Mouse (Mus musculus): ENCODE measurements around the gene Zfp747. TPM values are rescaled to one million over a fixed set of nuclear protein-coding genes. Genes with fewer than 3 reads are reported as not detected.
"Not testable (repeated sequence)": the region's sequence is repeated elsewhere in the genome, so short reads cannot be mapped to it uniquely, and the experiment has no call there.

Zfp747 gene
- polyA plus RNA-seq, 1 experiment from 2014 or later, result 9.1 TPM

DNA sequence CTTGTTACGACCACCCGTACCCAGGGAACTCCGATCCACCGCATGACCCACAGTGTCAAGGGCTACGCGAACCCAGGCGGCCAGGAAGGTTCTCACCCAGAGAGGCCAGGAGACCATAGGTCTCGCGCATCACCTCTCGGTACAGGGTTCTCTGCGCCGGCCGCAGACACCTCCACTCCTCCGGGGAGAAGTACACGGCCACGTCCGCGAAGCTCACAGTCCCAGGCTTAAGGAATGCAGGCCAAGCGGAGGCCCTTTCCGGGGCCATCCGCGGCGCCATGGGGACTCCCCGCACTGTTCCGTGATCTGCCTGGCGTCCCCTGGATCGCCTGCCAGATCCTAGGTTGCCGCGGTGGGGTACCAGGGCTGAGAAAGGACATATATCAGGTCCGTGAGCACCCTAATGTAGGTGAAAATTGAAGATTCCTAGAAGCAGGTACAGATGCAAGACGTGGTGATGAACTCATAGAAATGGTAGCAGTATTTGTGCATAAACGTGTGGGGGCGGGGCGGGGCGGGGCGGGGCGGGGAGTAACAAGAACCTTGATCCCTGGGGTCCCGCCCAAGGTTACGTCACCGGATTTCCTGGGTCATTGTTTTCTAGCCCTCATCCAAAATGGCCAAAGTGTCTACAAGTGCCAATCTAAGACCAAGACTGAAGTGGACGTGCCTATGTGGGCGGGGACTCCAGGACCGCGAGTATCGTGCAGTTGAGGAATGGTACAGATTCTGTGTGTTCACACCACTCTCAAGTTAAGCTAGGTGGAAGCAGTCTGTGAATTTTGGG is 17.5 kb upstream of the Zfp747 start, which contains the start of gene E430018J23Rik:
Gene E430018J23Rik, minus strand, starts transcription at position 473 of the 787 bp plus-strand sequence.
- ATAC-seq (ENCODE audit: low FRiP score), result peak; percentile 95
- Histone ChIP-seq H3K27ac (peak within 1 kb of the TSS; percentile 75), H3K4me3 (replicated peaks) (peak within 1 kb of the TSS; percentile 70), H3K27me3 (peaks cover 3% of the 10 kb centered on the region; the same call in 1 of the 2 replicates), H3K36me3 (replicated peaks) (peaks cover 14% of the 10 kb centered on the region), H3K9me3 (no peaks in the 10 kb centered on the region), H3K4me2 (peak within 1 kb of the TSS; percentile 79), H3K9ac (peak within 1 kb of the TSS; percentile 86), H3K4me1 (peaks cover 15% of the 10 kb centered on the region)
- 2% methylated on average over 45 of the region's 45 CpGs for WGBS

DNA sequence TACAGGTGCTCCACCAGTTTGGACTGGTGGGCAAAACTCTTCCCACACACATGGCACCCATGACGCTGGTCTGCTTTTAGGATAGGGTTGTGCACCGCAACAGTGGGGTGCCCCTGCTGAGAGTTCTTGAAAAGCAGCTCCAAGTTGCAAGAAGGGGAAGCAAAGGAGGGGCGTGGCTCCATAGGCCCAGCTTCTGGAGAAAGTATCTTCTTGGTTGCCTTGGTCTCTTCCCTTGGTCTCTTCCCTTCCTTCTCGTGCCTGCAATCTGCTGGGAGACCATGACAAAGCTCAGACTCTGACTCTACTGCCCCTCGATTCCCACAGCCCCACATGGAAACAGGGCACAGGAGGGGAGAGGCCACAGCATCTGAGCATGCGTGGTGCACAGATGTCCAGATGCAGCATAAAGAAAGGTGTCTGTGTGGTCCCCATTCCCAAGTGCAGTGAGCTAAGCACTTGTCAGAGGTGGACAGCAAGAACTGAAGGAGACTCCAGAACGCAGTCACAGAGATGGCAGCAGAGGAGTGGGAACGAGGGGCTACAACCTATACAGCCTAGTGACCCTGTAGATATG is 16.5 kb upstream of the Zfp747 start:
- no peak overlapping the region for H3K27ac ChIP-seq
- H3K9me3 ChIP-seq, result no peaks in the 10 kb centered on the region
- H3K4me1 ChIP-seq, result peaks cover 15% of the 10 kb centered on the region
- peak overlapping the region; percentile 86; the same call in 1 of the 2 replicates for H3K9ac ChIP-seq
- ATAC-seq (ENCODE audit: low FRiP score), result no peak
- peak overlapping the region; percentile 79 for H3K4me2 ChIP-seq
- no peaks in the 10 kb centered on the region; the same call in 1 of the 2 replicates for H3K27me3 ChIP-seq
- WGBS, result 82% methylated on average over 8 of the region's 8 CpGs
- H3K36me3 ChIP-seq (replicated peaks), result peaks cover 14% of the 10 kb centered on the region
- H3K4me3 ChIP-seq (replicated peaks), result peak overlapping the region; percentile 70

DNA sequence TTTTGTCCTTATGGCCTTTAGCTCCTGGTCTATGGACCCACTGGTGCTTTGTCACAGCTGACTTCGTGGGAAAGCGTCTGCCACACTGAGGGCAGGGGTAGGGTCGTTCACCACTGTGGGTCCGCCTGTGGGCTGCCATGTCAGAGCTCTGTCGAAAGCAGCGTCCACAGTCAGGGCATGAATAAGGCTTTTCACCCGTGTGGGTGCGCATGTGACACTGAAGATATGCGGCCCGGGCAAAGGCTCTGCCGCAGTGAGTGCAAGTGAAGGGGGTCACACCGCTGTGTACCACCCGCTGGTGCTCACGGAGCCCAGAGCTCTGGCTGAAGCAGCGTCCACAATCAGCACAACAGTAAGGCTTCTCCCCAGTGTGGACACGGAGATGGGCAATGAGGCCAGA is 15.7 kb upstream of the Zfp747 start:
- 94% methylated on average over 16 of the region's 16 CpGs for whole genome bisulfite sequencing
- H3K9ac ChIP-seq, result no peak overlapping the region

DNA sequence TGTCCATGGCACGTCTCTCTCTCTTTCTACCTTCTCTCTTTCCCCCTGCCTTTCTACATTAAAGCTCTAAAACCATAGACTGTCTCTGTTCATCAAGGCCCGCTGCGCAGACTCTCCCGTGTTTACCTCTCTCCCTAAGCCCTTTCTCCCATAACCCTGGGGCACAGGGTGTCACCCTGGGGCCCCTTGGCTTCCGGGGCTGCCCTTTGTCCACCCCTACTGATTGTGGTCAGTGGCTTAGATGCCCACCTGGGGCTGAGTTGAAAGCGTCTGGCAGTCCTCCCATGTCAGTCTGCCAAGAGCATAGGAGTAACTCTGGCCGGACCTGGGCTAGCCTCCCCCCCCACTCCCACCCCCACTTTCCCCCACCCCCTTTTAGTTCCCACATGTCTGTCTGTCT is 14.5 kb upstream of the Zfp747 start:
- H3K4me2 ChIP-seq, result no peak overlapping the region
- peaks cover 22% of the 10 kb centered on the region for H3K4me1 ChIP-seq
- H3K9ac ChIP-seq, result no peak overlapping the region
- no peak overlapping the region for H3K27ac ChIP-seq
- no peak for ATAC-seq (ENCODE audit: low FRiP score)
- no peak overlapping the region for H3K4me3 ChIP-seq (replicated peaks)
- WGBS, result 81% methylated on average over 7 of the region's 7 CpGs
- H3K9me3 ChIP-seq, result no peaks in the 10 kb centered on the region
- H3K36me3 ChIP-seq (replicated peaks), result peaks cover 15% of the 10 kb centered on the region
- H3K27me3 ChIP-seq, result no peaks in the 10 kb centered on the region

More for the DNA sequence above, 15.7 kb upstream of the Zfp747 start:
- Histone ChIP-seq H3K9me3 (no peaks in the 10 kb centered on the region), H3K27ac (no peak overlapping the region), H3K36me3 (replicated peaks) (peaks cover 14% of the 10 kb centered on the region), H3K4me3 (replicated peaks) (no peak overlapping the region), H3K27me3 (no peaks in the 10 kb centered on the region; the same call in 1 of the 2 replicates), H3K4me2 (no peak overlapping the region), H3K4me1 (peaks cover 16% of the 10 kb centered on the region)
- ATAC-seq (ENCODE audit: low FRiP score), result no peak

DNA sequence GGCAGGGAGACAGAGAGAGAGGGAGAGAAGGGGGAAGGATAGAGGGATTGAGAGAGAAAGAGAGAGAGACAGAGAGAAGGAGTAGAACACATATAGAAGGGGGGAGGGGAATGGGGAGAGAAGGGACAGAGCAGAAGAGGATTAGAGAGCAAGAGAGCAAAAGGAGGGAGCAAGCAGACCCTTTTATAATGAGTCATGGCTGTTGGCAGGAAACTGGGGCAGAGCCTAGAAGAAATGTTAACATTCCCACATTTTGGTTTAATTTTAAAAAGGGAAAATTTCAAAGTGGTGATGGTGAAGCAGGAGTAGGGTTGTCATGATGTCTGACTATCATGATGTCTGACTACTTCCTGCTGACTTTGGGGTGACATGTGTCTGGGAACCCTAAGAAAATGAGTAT is 12.4 kb upstream of the Zfp747 start:
- H3K4me3 ChIP-seq (replicated peaks); H3K9me3 ChIP-seq; ATAC-seq (ENCODE audit: low FRiP score); H3K27me3 ChIP-seq; H3K9ac ChIP-seq; H3K27ac ChIP-seq; H3K4me2 ChIP-seq: not testable (repeated sequence)
- Histone ChIP-seq H3K4me1 (peaks cover 15% of the 10 kb centered on the region), H3K36me3 (replicated peaks) (peaks cover 29% of the 10 kb centered on the region)

DNA sequence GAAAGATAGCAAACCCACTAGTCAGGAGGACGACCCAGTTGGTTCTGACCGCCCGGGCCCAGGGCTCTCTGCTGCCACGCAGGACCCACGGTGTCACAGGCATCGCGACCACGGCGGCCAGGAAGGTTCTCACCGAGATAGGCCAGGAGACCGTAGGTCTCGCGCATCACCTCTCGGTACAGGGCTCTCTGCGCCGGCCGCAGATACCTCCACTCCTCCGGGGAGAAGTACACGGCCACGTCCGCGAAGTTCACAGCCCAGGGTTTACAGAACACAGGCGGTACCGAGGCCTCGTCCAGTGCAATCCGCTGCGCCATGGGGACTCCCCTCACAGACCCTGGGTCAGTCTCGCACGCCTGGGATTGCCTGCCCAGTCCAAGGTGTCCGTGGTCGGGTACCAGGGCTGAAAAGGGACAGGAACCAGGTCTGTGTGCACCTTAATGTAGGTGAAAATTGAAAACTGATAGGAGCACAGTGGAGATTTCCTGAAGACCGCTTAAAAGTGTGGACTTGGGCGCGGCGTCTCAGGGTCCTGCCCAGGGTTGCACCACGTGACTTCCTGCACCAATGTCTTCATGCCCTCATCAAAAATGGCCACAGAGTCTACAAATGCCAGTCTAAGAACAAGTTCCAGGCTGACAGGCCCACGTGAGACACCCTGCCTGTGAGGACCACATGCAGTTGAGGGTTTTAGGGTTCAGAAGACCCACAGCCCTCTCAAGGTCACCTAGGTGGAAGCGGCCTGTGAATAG is 11.0 kb upstream of the Zfp747 start, which contains the start of gene 9130019O22Rik:
Gene 9130019O22Rik, minus strand, starts transcription at position 526 of the 752 bp plus-strand sequence.
- Histone ChIP-seq H3K9me3 (no peaks in the 10 kb centered on the region), H3K27me3 (no peaks in the 10 kb centered on the region), H3K9ac (peak within 1 kb of the TSS; percentile 66), H3K36me3 (replicated peaks) (peaks cover 35% of the 10 kb centered on the region), H3K4me2 (peak within 1 kb of the TSS; percentile 66), H3K4me3 (replicated peaks) (peak within 1 kb of the TSS; percentile 49), H3K27ac (no peak within 1 kb of the TSS), H3K4me1 (peaks cover 7% of the 10 kb centered on the region; the same call in 1 of the 2 replicates)
- WGBS, result 20% methylated on average over 38 of the region's 38 CpGs
- peak; percentile 92 for ATAC-seq (ENCODE audit: low FRiP score)

DNA sequence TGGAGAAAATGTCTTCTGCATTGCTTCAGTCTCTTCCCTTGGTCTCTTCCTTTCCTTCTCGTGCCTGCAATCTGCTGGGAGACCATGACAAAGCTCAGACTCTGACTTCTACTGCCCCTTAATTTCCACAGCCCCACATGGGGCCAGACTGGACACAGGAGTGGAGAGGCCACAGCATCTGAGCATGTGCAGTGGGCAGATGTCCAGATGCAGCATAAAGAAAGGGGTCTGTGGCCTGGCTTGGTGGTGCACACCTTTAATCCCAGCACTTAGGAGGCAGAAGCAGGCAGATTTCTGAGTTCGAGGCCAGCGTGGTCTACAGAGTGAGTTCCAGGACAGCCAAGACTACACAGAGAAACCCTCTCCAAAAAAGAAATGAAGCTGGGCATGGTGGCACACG is 9.7 kb upstream of the Zfp747 start:
- WGBS, result 97% methylated on average over 4 of the region's 4 CpGs
- H3K9ac ChIP-seq; H3K4me2 ChIP-seq; H3K27me3 ChIP-seq; H3K9me3 ChIP-seq; H3K27ac ChIP-seq; H3K4me1 ChIP-seq; H3K4me3 ChIP-seq (replicated peaks); ATAC-seq (ENCODE audit: low FRiP score): not testable (repeated sequence)
- peaks cover 24% of the 10 kb centered on the region for H3K36me3 ChIP-seq (replicated peaks)

DNA sequence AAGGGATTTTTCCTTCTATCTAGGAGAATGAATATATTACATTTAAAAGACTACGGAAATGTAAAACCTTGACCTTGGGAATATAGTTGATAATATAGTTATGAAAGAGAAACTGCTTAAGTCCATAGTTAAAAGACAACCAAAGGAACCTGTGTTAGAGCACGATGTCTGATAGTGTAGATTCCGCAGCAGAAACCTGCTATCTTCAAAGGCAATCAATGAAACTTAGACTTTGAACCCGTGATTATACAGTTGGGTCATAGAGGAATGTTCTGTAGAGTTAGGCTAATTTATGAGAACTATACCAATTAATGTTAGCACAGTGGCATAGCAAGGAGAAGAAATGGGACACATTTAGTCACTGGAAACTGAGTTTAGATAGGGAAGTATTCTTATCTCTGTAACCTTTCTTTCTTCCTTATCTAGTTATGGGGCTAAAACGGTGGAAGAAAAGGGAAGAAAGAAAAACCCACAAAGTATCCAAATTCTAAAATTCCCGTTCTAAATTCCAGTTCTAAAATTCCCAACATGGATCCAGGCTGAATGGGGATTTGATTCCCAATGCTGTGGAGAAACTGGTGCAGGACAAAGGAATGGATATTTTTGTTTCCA is 2.6 kb upstream of the Zfp747 start:
- Histone ChIP-seq H3K27me3 (no peaks in the 10 kb centered on the region), H3K36me3 (replicated peaks) (peaks cover 20% of the 10 kb centered on the region), H3K9me3 (no peaks in the 10 kb centered on the region), H3K4me1 (no peaks in the 10 kb centered on the region), H3K4me2 (no peak overlapping the region), H3K4me3 (replicated peaks) (no peak overlapping the region), H3K27ac (no peak overlapping the region), H3K9ac (no peak overlapping the region)
- no peak for ATAC-seq (ENCODE audit: low FRiP score)
- WGBS, result 81% methylated on average over 6 of the region's 6 CpGs

DNA sequence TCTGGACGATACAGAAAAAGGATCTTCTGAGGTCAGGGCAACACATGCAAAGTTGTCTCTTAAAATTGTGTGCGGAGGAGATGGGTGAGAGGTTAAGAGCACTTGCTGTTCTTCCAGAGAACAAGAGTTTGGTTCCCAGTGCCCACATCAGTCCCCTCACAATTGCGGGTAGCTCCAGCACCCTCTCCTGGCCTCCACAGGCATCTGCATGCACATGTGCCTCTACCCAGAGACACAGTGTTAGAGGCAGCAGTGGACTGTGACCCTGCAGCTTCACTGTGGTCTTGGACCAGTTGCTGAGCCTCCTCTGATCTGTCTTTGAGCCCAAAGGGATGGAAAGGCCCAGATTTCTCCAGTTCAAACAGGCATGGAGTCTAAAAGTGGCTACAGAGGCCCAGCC is 4.0 kb downstream of the Zfp747 start:
- ATAC-seq (ENCODE audit: low FRiP score), result not testable (repeated sequence)

DNA sequence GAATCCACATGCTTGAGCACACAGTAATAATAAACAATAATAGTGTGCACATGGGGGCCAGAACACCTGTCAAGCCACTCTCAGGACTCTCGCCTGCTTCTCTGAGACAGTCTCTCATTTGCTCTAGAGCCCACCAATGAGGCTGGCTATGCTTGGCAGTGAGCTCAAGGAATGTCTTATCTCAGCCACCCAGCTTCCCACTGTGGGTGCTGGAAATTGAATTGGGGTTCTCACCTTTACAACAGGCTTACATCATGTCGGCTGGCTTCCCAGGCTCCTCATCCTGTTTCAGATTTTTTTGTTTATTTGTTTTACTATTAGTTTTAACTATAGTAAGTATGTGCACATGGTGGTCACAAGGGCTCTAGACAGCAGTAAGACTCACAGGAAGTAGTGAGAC is 4.6 kb downstream of the Zfp747 start:
- no peak for ATAC-seq (ENCODE audit: low FRiP score)
- Histone ChIP-seq H3K36me3 (replicated peaks) (peaks cover 12% of the 10 kb centered on the region; the same call in 1 of the 2 replicates), H3K27ac (no peak overlapping the region), H3K9ac (no peak overlapping the region), H3K4me2 (no peak overlapping the region), H3K4me3 (replicated peaks) (no peak overlapping the region), H3K27me3 (0 out of 2 replicates have a peak, but pooled peaks cover 7% of the 10 kb centered on the region), H3K9me3 (no peaks in the 10 kb centered on the region), H3K4me1 (no peaks in the 10 kb centered on the region)
- WGBS, result 89% methylated on average over 2 of the region's 2 CpGs

More for the DNA sequence above, 4.0 kb downstream of the Zfp747 start:
- not testable (repeated sequence) for H3K27me3 ChIP-seq; H3K9ac ChIP-seq; H3K9me3 ChIP-seq; H3K27ac ChIP-seq; H3K4me3 ChIP-seq (replicated peaks); H3K4me1 ChIP-seq; H3K4me2 ChIP-seq
- peaks cover 12% of the 10 kb centered on the region; the same call in 1 of the 2 replicates for H3K36me3 ChIP-seq (replicated peaks)
- 87% methylated on average over 3 of the region's 3 CpGs for WGBS

DNA sequence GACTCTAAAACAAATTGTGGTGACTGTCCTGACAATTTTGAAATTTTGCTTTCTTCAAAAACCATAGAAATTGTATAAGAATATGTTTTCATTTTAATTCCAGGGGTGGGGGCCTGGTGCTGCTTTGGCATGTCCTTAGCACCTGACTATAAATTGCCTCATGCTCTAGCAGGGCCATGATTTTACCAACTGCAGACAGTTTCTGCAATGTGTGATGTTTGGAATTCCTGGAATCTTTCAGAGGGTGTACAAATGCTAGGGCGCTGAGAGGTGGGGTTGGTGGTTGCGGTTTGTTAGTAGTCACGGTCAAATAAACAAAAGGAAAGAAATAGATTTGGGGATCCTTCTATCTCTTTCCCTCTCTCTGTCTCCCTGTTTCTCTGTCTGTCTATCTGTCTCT is 9.6 kb downstream of the Zfp747 start:
- Histone ChIP-seq H3K4me3 (replicated peaks) (no peak overlapping the region), H3K27me3 (peaks cover 29% of the 10 kb centered on the region), H3K36me3 (replicated peaks) (no peaks in the 10 kb centered on the region), H3K4me1 (peaks cover 14% of the 10 kb centered on the region), H3K9ac (no peak overlapping the region), H3K27ac (no peak overlapping the region), H3K4me2 (no peak overlapping the region), H3K9me3 (no peaks in the 10 kb centered on the region)
- ATAC-seq (ENCODE audit: low FRiP score), result no peak
- 89% methylated on average over 3 of the region's 3 CpGs for WGBS

DNA sequence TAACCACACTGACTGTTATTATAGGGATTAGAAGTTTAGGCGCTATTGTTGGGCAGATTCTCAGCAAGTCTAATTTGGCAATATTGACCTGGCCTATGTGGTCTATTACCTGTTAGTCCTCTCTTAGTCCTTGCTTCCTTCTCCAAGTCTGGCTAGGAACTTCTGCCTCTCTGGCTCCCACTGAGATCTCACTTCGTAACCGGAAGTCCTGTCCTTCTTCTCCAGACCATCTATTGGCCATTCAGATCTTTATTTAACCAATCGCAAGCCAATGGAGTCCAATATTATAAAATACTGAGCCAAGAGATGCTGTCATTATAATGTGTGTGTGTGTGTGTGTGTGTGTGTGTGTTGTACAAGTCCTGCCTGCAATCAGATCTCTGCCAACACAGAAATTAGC is 11.7 kb downstream of the Zfp747 start:
- WGBS, result 44% methylated on average over 4 of the region's 4 CpGs

More for the DNA sequence above, 11.7 kb downstream of the Zfp747 start:
- Histone ChIP-seq H3K27me3 (peaks cover 30% of the 10 kb centered on the region), H3K9ac (0 out of 2 replicates have a peak overlapping the region, but pooled peaks have one; percentile 58), H3K27ac (no peak overlapping the region), H3K4me1 (peaks cover 14% of the 10 kb centered on the region), H3K9me3 (no peaks in the 10 kb centered on the region), H3K36me3 (replicated peaks) (no peaks in the 10 kb centered on the region), H3K4me2 (peak overlapping the region; percentile 70), H3K4me3 (replicated peaks) (peak overlapping the region; percentile 38)
- no peak for ATAC-seq (ENCODE audit: low FRiP score)
